Mouse (Mus musculus) liver, embryonic 14.5 days (tissue): ENCODE results near the gene Tepp.

Source experiments
- CTCF ChIP-seq: IDR thresholded peaks from 2 replicates; pipeline ENCODE4 v1.5.1; 2016; ENCODE audit warnings: antibody characterized with exemption, low read depth, control low read depth
- EP300 ChIP-seq: IDR thresholded peaks from 2 replicates; pipeline ENCODE4 v1.6.1; 2016; ENCODE audit warnings: antibody characterized with exemption, low read depth

GRCm38 (mm10) chr8:95289066-95289650 is 21.2 kb upstream of the Tepp start:
- no peak for TF ChIP-seq CTCF
- TF ChIP-seq EP300, result no peak
